ENCODE assay signal across 26 mouse cellular contexts in genomic region chr2:126286420-126286819, GRCm38 (mm10).
"Had no signal": no experiment of that assay in that cellular context is flagged by ENCODE, and none has a peak within 500 bp of the region (broad histone marks: within the 10 kb centered on the region; RNA-seq: fewer than 3 reads in every experiment).

No protein-coding gene starts in this region.

- H3K27ac ChIP-seq: gastrocnemius, adult 2 months; heart, adult 2 months; hindbrain, embryonic 10.5 days; hindbrain, embryonic 12.5 days; hindbrain, embryonic 14.5 days; intestine, embryonic 15.5 days; limb, embryonic 12.5 days; limb, embryonic 15.5 days; liver, embryonic 12.5 days; liver, embryonic 14.5 days had no signal

- H3K4me1 ChIP-seq: heart, embryonic 12.5 days; hindbrain, embryonic 10.5 days; hindbrain, embryonic 12.5 days; intestine, embryonic 15.5 days; limb, embryonic 12.5 days; limb, embryonic 15.5 days; liver, embryonic 12.5 days had no signal

- H3K9me3 ChIP-seq: heart, embryonic 12.5 days; hindbrain, embryonic 10.5 days; hindbrain, embryonic 12.5 days; intestine, embryonic 15.5 days; limb, embryonic 12.5 days; limb, embryonic 15.5 days; liver, embryonic 12.5 days had no signal

- H3K36me3 ChIP-seq: heart, embryonic 12.5 days; hindbrain, embryonic 10.5 days; hindbrain, embryonic 12.5 days; intestine, embryonic 15.5 days; limb, embryonic 12.5 days; limb, embryonic 15.5 days; liver, embryonic 12.5 days had no signal

- H3K4me2 ChIP-seq: heart, embryonic 12.5 days; hindbrain, embryonic 12.5 days; hindbrain, embryonic 14.5 days; intestine, embryonic 15.5 days; limb, embryonic 12.5 days; limb, embryonic 15.5 days; liver, embryonic 12.5 days had no signal

- DNase-seq: gastrocnemius, adult 2 months; gastrocnemius, postnatal 10 days; gastrocnemius, postnatal 25 days; heart, adult 2 months; heart, postnatal 10 days; heart, postnatal 4 days; kidney, adult 18-20 months; kidney, adult 8-10 months; kidney, postnatal 10 days; kidney, postnatal 25 days; kidney, postnatal 4 days; layer of hippocampus, adult 9-11 months; layer of hippocampus, postnatal 36 days; left cerebral cortex, postnatal 4 days had no signal

- H3K9ac ChIP-seq: heart, embryonic 12.5 days; hindbrain, embryonic 12.5 days; hindbrain, embryonic 14.5 days; intestine, embryonic 15.5 days; limb, embryonic 12.5 days; limb, embryonic 15.5 days; liver, embryonic 12.5 days; liver, embryonic 14.5 days had no signal

- ATAC-seq: hindbrain, embryonic 16.5 days; inflammation-experienced regulatory T-cells, adult 6 months; intestine, embryonic 15.5 days; intestine, postnatal 0 days; liver, embryonic 12.5 days had no signal

- H3K4me3 ChIP-seq: gastrocnemius, adult 2 months; heart, adult 2 months; heart, embryonic 12.5 days; hindbrain, embryonic 10.5 days; hindbrain, embryonic 12.5 days; intestine, embryonic 15.5 days; limb, embryonic 12.5 days; limb, embryonic 15.5 days; liver, embryonic 12.5 days had no signal

- H3K27me3 ChIP-seq: hindbrain, embryonic 12.5 days; intestine, embryonic 15.5 days; limb, embryonic 12.5 days; limb, embryonic 15.5 days; liver, embryonic 12.5 days had no signal
